Comparison of ENCODE assay signal across 22 mouse cellular contexts in the genomic region with DNA sequence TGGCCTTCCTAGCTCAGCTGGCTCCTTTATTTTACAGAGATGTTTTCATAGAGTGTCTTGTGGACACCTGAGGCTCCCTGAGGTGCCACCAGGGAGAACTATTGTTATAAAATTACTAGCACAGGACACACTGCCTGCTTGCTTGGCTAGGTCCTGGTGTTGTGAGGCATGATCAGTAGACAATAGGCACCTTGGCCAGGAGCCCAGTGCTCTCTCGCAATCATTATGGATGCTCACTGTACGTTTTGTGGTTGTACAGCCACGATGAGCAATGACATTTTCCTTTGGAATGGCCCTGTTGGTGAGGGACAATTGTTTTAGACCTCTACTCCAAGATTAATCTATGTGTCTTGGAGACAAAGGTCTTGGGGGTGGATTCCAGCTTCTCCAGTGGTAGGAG.
DNase-seq lines count a peak whose midpoint lies in the region; ATAC-seq and TF ChIP-seq lines count a peak whose summit lies in the region.
"Had no signal": no experiment of that assay in that cellular context is flagged by ENCODE, and none has a peak within 500 bp of the region (broad histone marks: within the 10 kb centered on the region; RNA-seq: fewer than 3 reads in every experiment).

No protein-coding gene starts in this region.

- TF ChIP-seq POLR2A in kidney, adult 2 months (IDR thresholded peaks at IDR 0.05; ENCODE audit: low read depth, low read length) = no peak

- H3K9ac ChIP-seq in lung, embryonic 14.5 days = no peak overlapping the region
- H3K9ac ChIP-seq: forebrain, embryonic 13.5 days; heart, embryonic 13.5 days; hindbrain, embryonic 13.5 days had no signal

- H3K9me3 ChIP-seq in lung, embryonic 14.5 days (ENCODE audit: low read depth, low read length) = no peaks in the 10 kb centered on the region; the same call in 1 of the 2 replicates
- H3K9me3 ChIP-seq: forebrain, embryonic 10.5 days; forebrain, embryonic 13.5 days; heart, embryonic 10.5 days; hindbrain, embryonic 13.5 days had no signal

- H3K27me3 ChIP-seq in kidney, adult 2 months (replicated peaks; ENCODE audit: control insufficient read depth, insufficient read depth, low read length) = no peaks in the 10 kb centered on the region
- H3K27me3 ChIP-seq in lung, embryonic 14.5 days (ENCODE audit: insufficient read depth, low read length) = no peaks in the 10 kb centered on the region
- H3K27me3 ChIP-seq: forebrain, embryonic 13.5 days; heart, embryonic 13.5 days; hindbrain, embryonic 13.5 days had no signal

- ATAC-seq in lung, embryonic 14.5 days (ENCODE audit: insufficient read depth) = no peak
- ATAC-seq: activated CD4-positive, CD25-positive, alpha-beta regulatory T cell, adult 4 months; CD4-positive, CD25-positive, alpha-beta regulatory T cell, adult 4 months; forebrain, embryonic 13.5 days; hindbrain, embryonic 16.5 days had no signal

- 59% methylated on average over 3 of the region's 3 CpGs for WGBS in kidney, adult 2 months
- 55% methylated on average over 3 of the region's 3 CpGs for WGBS in lung, embryonic 14.5 days

- DNase-seq in kidney, postnatal 10 days = peak; percentile 52
- DNase-seq in kidney, adult 2 months = no peak
- peak; percentile 51 for DNase-seq in lung, embryonic 14.5 days
- DNase-seq in lung, postnatal 10 days = no peak
- peak; percentile 39 for DNase-seq in retina, postnatal 1 day
- no peak for DNase-seq in retina, embryonic 14.5 days (ENCODE audit: low spot score)
- no peak for DNase-seq in thymus, postnatal 0 days (ENCODE audit: low spot score)
- DNase-seq: adrenal gland, adult 8-10 months; adrenal gland, postnatal 25 days; cerebellum, adult 18-20 months; cerebellum, adult 9-10 months; cerebellum, postnatal 14 days; gastrocnemius, postnatal 25 days; heart, adult 18-20 months had no signal

- H3K4me1 ChIP-seq in kidney, adult 2 months (ENCODE audit: control insufficient read depth, insufficient read depth, low read length) = 0 out of 2 replicates have a peak, but pooled peaks cover 3% of the 10 kb centered on the region
- no peaks in the 10 kb centered on the region for H3K4me1 ChIP-seq in lung, embryonic 14.5 days (ENCODE audit: insufficient read depth)
- H3K4me1 ChIP-seq: heart, embryonic 10.5 days had no signal

- TF ChIP-seq CTCF in kidney, adult 2 months (conservative IDR thresholded peaks at IDR 0.05; ENCODE audit: insufficient read depth, insufficient read length, low read depth, low read length) = no peak
- TF ChIP-seq CTCF in lung, embryonic 14.5 days (IDR thresholded peaks at IDR 0.05; ENCODE audit: low read depth) = no peak

- no peak overlapping the region for H3K4me2 ChIP-seq in lung, embryonic 14.5 days
- H3K4me2 ChIP-seq: forebrain, embryonic 13.5 days; heart, embryonic 13.5 days; hindbrain, embryonic 13.5 days had no signal

- H3K4me3 ChIP-seq in kidney, adult 2 months (ENCODE audit: insufficient read depth, low read depth, low read length) = no peak overlapping the region
- H3K4me3 ChIP-seq in lung, embryonic 14.5 days (ENCODE audit: low read depth, low read length) = no peak overlapping the region
- H3K4me3 ChIP-seq: forebrain, embryonic 10.5 days; forebrain, embryonic 13.5 days; heart, embryonic 10.5 days; heart, embryonic 13.5 days; hindbrain, embryonic 13.5 days had no signal

- H3K27ac ChIP-seq in kidney, adult 2 months (ENCODE audit: insufficient read depth, low read depth, low read length) = no peak overlapping the region
- H3K27ac ChIP-seq in lung, embryonic 14.5 days (ENCODE audit: low read depth) = no peak overlapping the region
- H3K27ac ChIP-seq: forebrain, embryonic 10.5 days; forebrain, embryonic 13.5 days; heart, embryonic 10.5 days; heart, embryonic 13.5 days; hindbrain, embryonic 13.5 days had no signal

- H3K36me3 ChIP-seq in kidney, adult 2 months (ENCODE audit: control insufficient read depth, insufficient read depth, low read length) = no peaks in the 10 kb centered on the region
- H3K36me3 ChIP-seq in lung, embryonic 14.5 days (ENCODE audit: insufficient read depth) = no peaks in the 10 kb centered on the region
- H3K36me3 ChIP-seq: forebrain, embryonic 10.5 days; heart, embryonic 10.5 days; heart, embryonic 13.5 days; hindbrain, embryonic 13.5 days had no signal

Comparison
In these comparisons a context has a peak if more than half of its experiments do, and no peak if none do; other contexts are left out.
1. DNase-seq: peak in kidney, postnatal 10 days (single experiment), lung, embryonic 14.5 days (single experiment) and retina, postnatal 1 day (single experiment); none in kidney, adult 2 months (single experiment), lung, postnatal 10 days (single experiment), retina, embryonic 14.5 days (single experiment) and thymus, postnatal 0 days (single experiment).